Mouse (Mus musculus): ENCODE results near the gene Cdh16. TPM values are rescaled to one million over a fixed set of nuclear protein-coding genes. Genes with fewer than 3 reads are reported as not detected.

The Cdh16 gene
- polyA plus RNA-seq, 1 experiment: not detected

GRCm38 (mm10) chr8:104555191-104555590, 69.0 kb downstream of the Cdh16 start:
- Histone ChIP-seq H3K27ac (ENCODE audit: insufficient read depth, low read depth, low read length) (no peak overlapping the region), H3K36me3 (ENCODE audit: control insufficient read depth, insufficient read depth, low read length) (no peaks in the 10 kb centered on the region), H3K4me1 (ENCODE audit: control insufficient read depth, insufficient read depth, insufficient read length, low read length) (no peaks in the 10 kb centered on the region), H3K4me3 (ENCODE audit: low read depth, low read length) (no peak overlapping the region), H3K27me3 (ENCODE audit: control insufficient read depth, insufficient read depth, low read length) (no peaks in the 10 kb centered on the region)
- WGBS: 71% methylated on average over 4 of the region's 4 CpGs
- TF ChIP-seq CTCF (IDR thresholded peaks at IDR 0.05; ENCODE audit: extremely low read depth, insufficient read length, insufficient replicate concordance, low read depth, low read length) (no peak), POLR2A (IDR thresholded peaks at IDR 0.05; ENCODE audit: low read depth, low read length) (no peak)

Other genes starting within 250 kb of the Cdh16 start
- gene Cmtm4, start 228.6 kb downstream of the Cdh16 start, polyA plus RNA-seq (2012; rRNA removed): 13.0 and 25.6 TPM in 2 replicates
- gene Dync1li2, start 181.3 kb downstream of the Cdh16 start, polyA plus RNA-seq (2012; rRNA removed): 3.9 and 4.4 TPM in 2 replicates
- 0.06 TPM in 1 of 2 replicates, not detected in the other for gene Terb1, start 114.5 kb downstream of the Cdh16 start, polyA plus RNA-seq (2012; rRNA removed)
- 1.4 and 3.0 TPM in 2 replicates for gene Nae1, start 89.8 kb downstream of the Cdh16 start, polyA plus RNA-seq (2012; rRNA removed)
- gene Car7, start 89.7 kb downstream of the Cdh16 start, polyA plus RNA-seq (2012; rRNA removed): 0.98 and 2.1 TPM in 2 replicates
- gene Pdp2, start 32.9 kb downstream of the Cdh16 start, polyA plus RNA-seq (2012; rRNA removed): 1.9 and 5.8 TPM in 2 replicates
- 4.7 and 5.2 TPM in 2 replicates for gene Rrad, start 6.9 kb upstream of the Cdh16 start, polyA plus RNA-seq (2012; rRNA removed)
- 35.2 and 56.7 TPM in 2 replicates for gene Ciao2b, start 17.6 kb upstream of the Cdh16 start, polyA plus RNA-seq (2012; rRNA removed)
- 77.0 and 118 TPM in 2 replicates for gene Ces2a, start 109.6 kb upstream of the Cdh16 start, polyA plus RNA-seq (2012; rRNA removed)
- 0.81 and 6.0 TPM in 2 replicates for gene Ces2b, start 207.2 kb upstream of the Cdh16 start, polyA plus RNA-seq (2012; rRNA removed)
- gene Ces2c, start 222.7 kb upstream of the Cdh16 start, polyA plus RNA-seq (2012; rRNA removed): 212 and 276 TPM in 2 replicates